Mouse (Mus musculus) heart, postnatal 14 days (tissue): ENCODE measurements at regions not wholly inside any gene's neighbourhood (a gene's known extent, or its start where the extent isn't known, plus 50 kb on each side); places are given as distances from the start of the nearest gene placed in this dataset.

Experiments
- DNase-seq, 2 experiments: peaks; one replicate each; pipeline ENCODE4 v3.0.0; 2021 to 2022
- intact Hi-C: fragments of 180-260 bp; cut with DNase I; formaldehyde crosslinking; loops from one replicate; pipeline ENCODE4 v1.15.1; 2025

DNA sequence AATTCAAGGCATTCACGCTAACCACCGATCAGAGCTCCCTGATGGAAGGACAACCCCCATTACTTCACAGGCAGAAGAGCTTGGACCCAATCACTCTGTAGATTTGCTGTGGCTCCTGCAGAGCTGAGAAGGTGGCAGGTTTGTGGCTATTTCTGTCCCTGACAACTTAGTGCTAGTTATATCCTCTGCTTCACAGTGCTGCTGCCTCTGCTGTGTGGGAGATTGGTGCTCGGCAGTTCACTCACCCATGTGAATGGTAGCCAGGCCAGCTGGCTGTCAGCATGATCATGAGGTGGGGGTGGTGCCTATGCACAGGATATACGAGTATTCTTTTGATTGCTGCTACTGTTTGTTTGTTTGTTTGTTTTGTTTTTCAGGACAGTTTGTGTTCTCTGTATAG, 113.9 kb downstream of the Gm10131 start:
- peak; percentile 41 to 53 for DNase-seq
- intact Hi-C loops: no loop called here

DNA sequence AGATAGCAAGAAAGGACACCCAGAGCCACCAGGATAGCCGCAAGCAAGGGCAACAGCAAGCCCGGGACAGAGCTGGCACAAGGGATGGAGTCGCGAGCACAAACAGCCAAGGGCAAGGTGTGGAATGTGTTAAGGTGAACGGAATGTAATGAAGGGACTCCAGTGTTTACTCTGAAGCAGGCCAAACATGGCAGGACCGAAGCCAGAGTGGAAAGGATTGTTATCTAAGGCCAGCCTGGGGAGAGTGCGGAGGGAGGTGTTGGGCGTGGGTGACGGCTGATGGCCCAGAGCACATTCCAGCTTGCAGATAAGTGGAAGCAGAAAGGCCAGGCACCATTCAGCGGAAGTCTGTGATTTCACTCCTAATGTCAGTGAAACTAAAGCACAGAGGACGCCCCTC, 118.6 kb downstream of the Gm10131 start:
- peak; percentile 67 to 76 for DNase-seq
- intact Hi-C loops: no loop called here

DNA sequence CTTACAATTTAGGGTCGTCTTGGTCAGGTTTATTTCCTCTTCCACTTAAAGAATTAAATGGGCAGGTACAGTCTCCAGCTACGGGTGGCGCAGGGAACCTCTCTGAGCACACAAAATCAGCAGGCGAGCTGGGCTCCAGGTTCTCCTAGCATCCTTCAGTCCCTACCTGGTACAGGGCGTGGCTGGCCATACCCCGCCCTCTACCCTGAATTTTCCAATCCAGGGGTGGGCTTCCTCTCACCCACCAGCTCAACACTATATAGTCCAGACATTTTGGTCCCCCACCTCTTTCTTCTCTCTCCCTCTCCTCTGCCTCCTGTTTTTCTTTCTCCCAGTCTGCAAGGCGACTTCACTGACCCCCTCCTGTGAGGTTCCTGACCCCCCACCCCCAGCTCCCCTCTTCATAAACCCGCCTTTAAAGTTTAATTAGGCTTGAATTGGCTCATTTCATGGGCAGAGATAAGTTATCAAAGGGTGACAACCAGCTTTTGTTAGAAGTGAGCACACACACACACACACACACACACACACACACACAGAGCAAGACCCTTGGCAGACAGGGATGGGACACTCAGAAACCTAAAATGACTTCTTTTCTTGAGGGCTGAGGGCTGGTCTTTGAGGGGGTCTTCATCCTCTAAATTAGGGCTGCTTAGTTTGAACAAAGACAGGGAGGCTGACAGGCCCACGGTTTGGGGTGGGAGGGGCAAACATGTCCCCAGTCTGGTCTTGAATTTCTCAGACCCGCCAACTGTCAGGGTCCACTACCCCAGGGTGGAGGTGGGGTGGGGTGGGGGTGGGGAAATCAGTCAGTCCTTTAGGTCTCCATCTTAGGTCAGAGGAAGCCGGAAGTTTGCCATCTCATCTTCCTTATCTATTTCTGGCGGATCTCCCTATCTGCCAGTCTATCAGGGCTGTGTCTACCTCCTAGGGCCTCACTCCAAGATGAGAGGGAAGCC, 119.3 kb downstream of the Gm10131 start:
- no peak for DNase-seq
- intact Hi-C loops: no loop called here

- no peak for DNase-seq
- intact Hi-C loops: no loop called here
These were observed 120.2 kb downstream of the Gm10131 start for GRCm38 (mm10) chr8:33991165-33991916.

DNA sequence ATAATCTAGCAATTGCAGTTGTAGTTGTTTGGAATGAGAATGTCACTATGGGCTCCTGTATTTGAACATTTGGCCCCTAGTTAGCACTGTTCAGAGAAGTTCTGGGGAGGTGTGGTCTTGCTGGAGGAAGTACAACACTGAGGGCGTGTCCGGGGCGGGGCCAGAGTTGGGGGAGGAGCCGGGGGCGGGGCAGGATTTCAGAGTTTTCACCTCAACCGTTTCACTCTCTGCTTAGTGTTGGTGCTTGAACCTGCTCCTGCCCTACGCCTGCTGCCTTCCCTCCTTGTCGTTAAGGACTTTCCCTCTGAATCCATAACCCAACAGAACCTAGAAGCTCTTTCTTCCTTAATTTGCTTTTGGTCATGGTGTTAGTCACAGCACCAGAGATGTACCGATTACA, 121.5 kb downstream of the Gm10131 start:
- intact Hi-C loops: no loop called here
- DNase-seq: no peak

DNA sequence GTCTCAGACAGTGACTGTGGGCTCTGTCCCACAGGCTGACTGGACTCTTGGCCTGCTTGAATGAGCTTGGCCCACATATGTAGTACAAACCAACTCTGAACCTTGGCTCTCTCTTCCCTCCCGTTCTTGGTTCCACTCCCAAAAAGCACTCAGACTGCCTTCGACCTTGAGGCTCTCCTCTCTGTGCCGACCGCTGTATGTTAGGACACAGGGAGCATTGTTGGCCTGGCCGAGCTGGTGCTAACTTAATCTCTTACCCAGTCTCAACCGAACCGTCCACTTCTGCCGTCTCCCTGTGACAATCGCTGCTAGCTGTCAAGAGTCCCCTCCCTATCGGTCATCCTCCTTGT, 123.8 kb downstream of the Gm10131 start:
- intact Hi-C loops: no loop called here
- peak; percentile 27 to 48 for DNase-seq

- DNase-seq: no peak
- intact Hi-C loops: no loop called here
These were observed 124.3 kb downstream of the Gm10131 start for GRCm38 (mm10) chr8:33987091-33987754.

DNA sequence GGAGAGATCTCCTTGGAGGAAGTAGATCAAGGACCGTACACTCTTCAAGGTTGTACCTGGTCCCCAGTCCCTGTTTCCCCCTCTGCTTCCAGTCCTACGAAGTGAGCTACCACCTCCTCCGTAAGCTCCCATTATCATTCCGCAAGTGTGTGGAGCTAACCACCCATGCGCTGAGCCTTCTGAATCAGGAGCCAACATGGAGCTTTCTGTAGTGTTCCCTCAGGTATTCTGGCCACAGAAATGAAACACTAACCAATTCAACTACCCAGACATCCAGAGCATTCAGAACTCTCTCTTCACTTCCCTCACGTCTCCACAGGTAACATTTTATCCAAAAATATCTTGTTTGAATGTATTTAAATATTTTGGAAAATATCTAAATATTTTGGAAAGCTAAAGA, 124.9 kb downstream of the Gm10131 start:
- no peak for DNase-seq
- intact Hi-C loops: no loop called here

GRCm38 (mm10) chr8:33985430-33985977, 126.0 kb downstream of the Gm10131 start:
- no peak for DNase-seq
- intact Hi-C loops: no loop called here

DNA sequence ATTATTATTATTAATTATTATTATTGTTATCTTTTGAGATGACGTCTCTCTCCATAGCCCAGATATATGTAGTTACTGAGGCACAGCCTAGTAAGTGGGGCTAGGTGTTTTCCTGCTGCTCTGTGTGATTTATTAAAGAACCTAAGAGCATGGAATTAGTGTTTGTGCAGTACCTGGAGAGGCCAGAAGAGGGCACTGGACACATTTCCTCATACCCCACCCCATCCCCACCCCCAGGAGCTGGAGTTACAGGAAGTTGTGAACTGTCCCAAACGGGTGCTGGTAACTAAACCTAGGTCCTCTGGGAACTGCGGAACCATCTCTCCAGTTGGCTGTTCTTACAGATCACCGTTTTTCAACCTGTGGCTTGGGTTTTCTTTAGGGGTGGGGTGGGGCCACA, 129.9 kb downstream of the Gm10131 start:
- intact Hi-C loops: no loop called here
- DNase-seq: no peak

GRCm38 (mm10) chr8:33980999-33981398, 130.5 kb downstream of the Gm10131 start:
- intact Hi-C loops: no loop called here
- DNase-seq: no peak
